Mouse (Mus musculus): ENCODE results near the gene Pik3cg. TPM values are rescaled to one million over a fixed set of nuclear protein-coding genes. Genes with fewer than 3 reads are reported as not detected.

The Pik3cg gene
- polyA plus RNA-seq, 1 experiment from 2014 or later, result 1.9 TPM

- no peaks in the 10 kb centered on the region for H3K36me3 ChIP-seq
- H3K4me3 ChIP-seq, result no peak overlapping the region
- peaks cover 10% of the 10 kb centered on the region for H3K4me1 ChIP-seq
- H3K27me3 ChIP-seq, result no peaks in the 10 kb centered on the region
- H3K9me3 ChIP-seq (replicated peaks), result no peaks in the 10 kb centered on the region
- no peak overlapping the region for H3K27ac ChIP-seq
- no peak for ATAC-seq (ENCODE audit: low FRiP score)
- no peak overlapping the region for H3K9ac ChIP-seq
- H3K4me2 ChIP-seq (replicated peaks), result no peak overlapping the region
- 87% methylated on average over 2 of the region's 2 CpGs for WGBS
Measured at GRCm38 (mm10) chr12:32137542-32137941, 70.9 kb downstream of the Pik3cg start.

GRCm38 (mm10) chr12:32127599-32128507 lies 80.6 kb downstream of the Pik3cg start:
- no peak overlapping the region for H3K9ac ChIP-seq
- no peak for ATAC-seq (ENCODE audit: low FRiP score)
- H3K4me3 ChIP-seq, result no peak overlapping the region
- H3K4me2 ChIP-seq (replicated peaks), result no peak overlapping the region
- no peaks in the 10 kb centered on the region for H3K27me3 ChIP-seq
- WGBS, result 32% methylated on average over 14 of the region's 14 CpGs
- H3K27ac ChIP-seq, result peak overlapping the region; percentile 55
- no peaks in the 10 kb centered on the region for H3K36me3 ChIP-seq
- no peaks in the 10 kb centered on the region for H3K9me3 ChIP-seq (replicated peaks)
- H3K4me1 ChIP-seq, result peaks cover 12% of the 10 kb centered on the region

DNA sequence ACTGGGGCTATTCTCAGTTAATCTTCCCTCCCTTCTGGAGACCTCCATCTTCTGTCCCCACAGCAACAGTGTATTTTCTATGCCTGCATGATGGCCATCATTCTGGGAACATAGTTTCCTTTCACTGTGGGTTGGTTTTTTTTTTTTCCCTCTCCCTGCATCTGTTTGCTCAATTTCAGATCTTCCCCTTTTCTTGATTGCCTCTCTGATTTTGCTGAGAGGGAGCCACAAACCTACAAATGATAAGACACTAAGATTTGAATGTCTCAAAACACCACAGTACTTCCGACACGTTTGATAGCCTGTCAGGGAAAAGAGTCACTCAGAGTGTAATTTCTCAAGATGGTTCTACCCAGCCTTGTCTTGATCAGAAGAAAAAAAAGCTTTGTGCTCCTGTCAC lies 81.3 kb downstream of the Pik3cg start:
- Histone ChIP-seq H3K27ac (peak overlapping the region; percentile 55; the same call in 1 of the 2 replicates), H3K4me3 (no peak overlapping the region), H3K27me3 (no peaks in the 10 kb centered on the region), H3K9me3 (replicated peaks) (no peaks in the 10 kb centered on the region), H3K4me2 (replicated peaks) (no peak overlapping the region), H3K36me3 (no peaks in the 10 kb centered on the region), H3K4me1 (peaks cover 5% of the 10 kb centered on the region), H3K9ac (no peak overlapping the region)
- WGBS, result 85% methylated on average over 2 of the region's 2 CpGs
- no peak for ATAC-seq (ENCODE audit: low FRiP score)

GRCm38 (mm10) chr12:32124456-32124855 lies 84.0 kb downstream of the Pik3cg start:
- H3K4me2 ChIP-seq (replicated peaks), result no peak overlapping the region

GRCm38 (mm10) chr12:32124030-32124429 lies 84.4 kb downstream of the Pik3cg start:
- Histone ChIP-seq H3K9ac (no peak overlapping the region), H3K27me3 (no peaks in the 10 kb centered on the region), H3K4me1 (peaks cover 3% of the 10 kb centered on the region; the same call in 1 of the 2 replicates), H3K4me2 (replicated peaks) (no peak overlapping the region), H3K9me3 (replicated peaks) (no peaks in the 10 kb centered on the region), H3K27ac (no peak overlapping the region), H3K36me3 (no peaks in the 10 kb centered on the region), H3K4me3 (no peak overlapping the region)
- 85% methylated on average over 8 of the region's 8 CpGs for WGBS
- ATAC-seq (ENCODE audit: low FRiP score), result no peak

More at GRCm38 (mm10) chr12:32124456-32124855, 84.0 kb downstream of the Pik3cg start:
- WGBS, result 94% methylated on average over 2 of the region's 2 CpGs
- peaks cover 3% of the 10 kb centered on the region; the same call in 1 of the 2 replicates for H3K4me1 ChIP-seq
- no peak overlapping the region for H3K4me3 ChIP-seq
- no peak overlapping the region for H3K9ac ChIP-seq
- no peak for ATAC-seq (ENCODE audit: low FRiP score)
- no peaks in the 10 kb centered on the region for H3K27me3 ChIP-seq
- no peaks in the 10 kb centered on the region for H3K36me3 ChIP-seq
- H3K27ac ChIP-seq, result no peak overlapping the region
- H3K9me3 ChIP-seq (replicated peaks), result no peaks in the 10 kb centered on the region

DNA sequence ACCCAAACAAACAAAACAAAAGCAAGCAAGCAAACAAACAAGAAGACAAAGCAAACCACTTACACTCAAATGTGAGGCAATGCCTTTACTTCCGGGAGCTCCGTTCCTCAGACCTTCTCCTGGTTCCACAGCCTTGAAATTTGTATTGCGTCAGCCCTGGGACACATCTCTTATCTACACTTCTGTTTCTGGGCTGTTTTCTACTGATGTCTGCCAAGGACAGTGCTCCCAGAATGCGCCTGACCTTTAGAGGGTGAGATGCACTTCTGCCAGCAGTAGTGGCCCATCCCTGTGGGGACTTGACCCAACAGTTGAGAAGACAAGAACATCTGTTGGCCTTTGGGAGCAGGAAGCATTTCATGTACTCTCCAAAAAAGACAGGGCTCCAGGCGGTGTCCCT lies 84.9 kb downstream of the Pik3cg start:
- 91% methylated on average over 5 of the region's 5 CpGs for WGBS
- Histone ChIP-seq H3K27me3 (no peaks in the 10 kb centered on the region), H3K9ac (no peak overlapping the region), H3K27ac (no peak overlapping the region), H3K4me1 (peaks cover 3% of the 10 kb centered on the region; the same call in 1 of the 2 replicates), H3K4me2 (replicated peaks) (no peak overlapping the region), H3K9me3 (replicated peaks) (no peaks in the 10 kb centered on the region), H3K4me3 (no peak overlapping the region), H3K36me3 (no peaks in the 10 kb centered on the region)
- no peak for ATAC-seq (ENCODE audit: low FRiP score)

Other genes starting within 250 kb of the Pik3cg start
- 89.0 and 95.7 TPM in 2 replicates for gene Prkar2b, start 147.4 kb downstream of the Pik3cg start, polyA plus RNA-seq (2016; fragmentation: Nextera tagmentation; extraction: Ambion mirVana)
- gene Ccdc71l, start 170.0 kb upstream of the Pik3cg start, polyA plus RNA-seq (2016; fragmentation: Nextera tagmentation; extraction: Ambion mirVana), result 8.0 and 8.2 TPM in 2 replicates

All from hindbrain, embryonic 12.5 days (tissue).